17 mouse cellular contexts compared by ENCODE assay signal in the genomic region with DNA sequence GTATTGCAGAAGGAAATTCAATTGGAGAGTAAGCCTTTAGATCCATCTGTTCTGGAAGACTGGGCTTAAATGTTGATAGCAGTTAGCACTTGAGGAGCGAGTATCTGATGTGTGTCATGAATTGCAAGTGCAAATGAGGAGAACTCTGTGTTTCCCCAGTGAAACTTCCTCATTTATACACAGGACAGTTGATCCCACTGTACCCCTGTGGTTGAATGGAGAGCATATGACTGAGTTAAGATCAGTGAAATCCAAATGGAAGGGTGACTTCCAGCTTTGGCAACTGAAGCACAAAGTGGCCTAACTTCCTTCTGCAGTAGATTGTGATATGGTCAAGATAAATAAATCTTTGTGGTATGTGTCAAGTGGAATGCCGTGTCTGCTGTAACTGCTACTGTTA.
DNase-seq lines count a peak whose midpoint lies in the region; ATAC-seq lines count a peak whose summit lies in the region.
"Had no signal": no experiment of that assay in that cellular context is flagged by ENCODE, and none has a peak within 500 bp of the region (broad histone marks: within the 10 kb centered on the region; RNA-seq: fewer than 3 reads in every experiment).

No protein-coding gene starts in this region.

- intact Hi-C loops in left cerebral cortex, postnatal 36 days (cut with DNase I) = loop anchor here (10.0 kb wide), 2 partner anchors 452 to 1862 kb away; partner anchors contain the start of gene Vwc2l

- peak; percentile 65 for ATAC-seq in common myeloid progenitor, adult 5-6 weeks (replicated peaks; ENCODE audit: low read depth, poor library complexity, severe bottlenecking)
- peak; percentile 74 for ATAC-seq in granulocyte monocyte progenitor cell, adult 5-6 weeks (replicated peaks; ENCODE audit: poor library complexity, severe bottlenecking)
- ATAC-seq in megakaryocyte progenitor cell, adult 5-6 weeks (replicated peaks; ENCODE audit: poor library complexity) = peak; percentile 76
- ATAC-seq: forebrain, embryonic 13.5 days; forebrain, embryonic 15.5 days; forebrain, postnatal 0 days had no signal

- no peak for DNase-seq in kidney, adult 11 months
- DNase-seq in left cerebral cortex, postnatal 36 days (ENCODE audit: low spot score in 2 of 2) = no peak
- DNase-seq: adrenal gland, adult 2 months; adrenal gland, postnatal 10 days; adrenal gland, postnatal 25 days; cerebellum, adult 11 months; cerebellum, adult 18-20 months; cerebellum, adult 8-10 months; cerebellum, adult 9-11 months; cerebellum, postnatal 14 days; cerebellum, postnatal 36 days; forebrain, postnatal 0 days had no signal
